Mouse (Mus musculus) cerebellum, postnatal 36 days (tissue): ENCODE data around the gene Rnf40.

Experiments used
- DNase-seq, 2 experiments: peaks; one replicate each; pipeline ENCODE4 v3.0.0; 2021 to 2022; ENCODE audit warnings: mixed read lengths in 2 of 2

The Rnf40 gene

DNA sequence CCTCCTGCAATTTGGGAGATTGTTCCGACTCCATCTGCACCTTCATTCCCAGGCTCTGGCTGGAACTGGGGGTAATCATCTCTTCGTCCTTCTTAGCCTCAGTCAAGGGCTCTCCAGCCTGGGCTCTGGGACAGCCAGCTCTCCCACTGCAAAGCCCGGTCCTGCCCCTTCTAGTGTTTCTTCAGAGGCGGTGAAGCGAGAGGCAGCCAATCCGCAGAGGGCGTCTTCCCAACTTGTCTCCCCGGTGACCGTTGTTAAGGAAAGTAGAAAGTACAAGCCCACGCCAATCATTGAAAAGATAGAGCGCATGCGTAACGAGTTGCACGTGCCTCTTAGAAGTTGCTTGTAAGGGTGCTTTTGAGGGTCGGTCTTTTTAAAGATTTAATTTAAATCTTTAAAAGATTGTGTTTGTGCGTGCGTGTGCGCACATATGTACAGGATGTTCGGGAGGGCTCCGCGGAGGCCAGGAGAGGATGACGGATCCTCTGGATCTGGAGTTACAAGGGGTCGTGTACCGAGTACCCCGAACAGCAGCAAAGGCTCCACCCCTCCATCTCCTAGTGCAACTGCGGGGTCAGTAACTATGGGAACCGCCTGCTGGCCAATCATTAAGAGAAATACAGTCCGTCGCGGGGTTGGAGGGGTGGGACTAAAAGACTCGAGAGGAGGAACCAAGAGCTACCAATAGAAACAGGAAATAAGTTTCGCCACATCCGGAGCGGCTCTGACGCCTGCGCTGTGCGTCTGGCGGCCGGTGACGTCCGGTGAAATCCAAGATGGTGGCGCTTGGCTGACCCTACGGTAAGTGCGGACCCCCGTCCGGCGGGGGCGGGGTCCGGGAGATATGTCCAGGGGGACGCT, at the start of gene Rnf40, which contains the start of gene Ccdc189:
Gene Rnf40, plus strand, starts transcription at position 757 of the 861 bp plus-strand sequence.
Gene Ccdc189, minus strand, starts transcription at position 585 of the 861 bp plus-strand sequence.
- DNase-seq, result peak; percentile 87 to 88

DNA sequence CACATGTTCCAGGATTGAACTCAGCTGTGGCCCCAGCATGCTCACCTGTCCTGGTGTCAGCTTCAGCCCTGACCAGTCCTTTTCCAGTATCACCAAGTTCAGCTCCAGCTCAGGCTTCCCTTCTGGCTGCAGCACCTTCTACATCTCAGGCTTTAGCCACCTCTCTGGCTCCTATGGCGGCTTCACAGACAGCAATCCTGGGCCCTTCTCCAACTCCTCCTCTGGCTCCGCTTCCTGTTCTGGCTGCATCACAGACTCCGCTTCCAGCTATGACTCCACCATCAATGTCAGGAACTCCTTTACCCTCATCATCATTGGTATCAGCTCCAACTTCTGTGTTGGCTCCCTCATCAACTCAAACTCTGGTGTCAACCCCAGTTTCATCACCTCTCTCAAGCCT, 46.9 kb upstream of the Rnf40 start:
- DNase-seq, result peak; percentile 46 to 47

DNA sequence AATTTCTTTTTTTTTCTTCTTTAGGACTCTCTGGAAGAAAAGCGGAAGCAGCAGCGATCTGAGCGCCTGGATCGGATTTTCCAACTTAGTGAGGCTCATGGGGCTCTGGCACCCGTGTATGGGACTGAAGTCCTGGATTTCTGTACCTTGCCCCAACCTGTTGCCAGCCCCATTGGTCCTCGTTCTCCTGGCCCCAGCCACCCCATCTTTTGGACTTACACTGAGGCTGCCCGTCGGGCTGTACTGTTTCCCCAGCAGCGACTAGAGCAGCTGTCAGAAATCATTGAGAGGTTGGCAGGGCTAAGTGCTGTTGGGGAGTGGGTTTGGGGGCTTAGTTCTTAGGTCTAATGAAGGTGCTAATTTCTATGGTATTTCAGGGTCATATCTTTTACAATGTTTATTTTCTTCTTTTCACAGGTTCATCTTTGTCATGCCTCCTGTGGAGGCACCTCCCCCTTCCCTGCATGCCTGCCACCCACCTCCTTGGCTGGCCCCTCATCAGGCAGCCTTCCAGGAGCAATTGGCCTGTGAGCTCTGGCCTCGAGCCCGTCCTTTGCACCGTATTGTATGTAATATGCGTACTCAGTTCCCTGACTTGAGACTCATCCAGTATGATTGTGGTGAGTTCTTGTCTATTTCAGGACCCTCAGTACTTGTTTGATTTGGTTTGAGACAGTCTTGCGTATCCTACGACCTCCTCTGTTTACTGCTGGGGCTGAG, 39.3 kb upstream of the Rnf40 start:
- DNase-seq, result peak; percentile 85 to 87

DNA sequence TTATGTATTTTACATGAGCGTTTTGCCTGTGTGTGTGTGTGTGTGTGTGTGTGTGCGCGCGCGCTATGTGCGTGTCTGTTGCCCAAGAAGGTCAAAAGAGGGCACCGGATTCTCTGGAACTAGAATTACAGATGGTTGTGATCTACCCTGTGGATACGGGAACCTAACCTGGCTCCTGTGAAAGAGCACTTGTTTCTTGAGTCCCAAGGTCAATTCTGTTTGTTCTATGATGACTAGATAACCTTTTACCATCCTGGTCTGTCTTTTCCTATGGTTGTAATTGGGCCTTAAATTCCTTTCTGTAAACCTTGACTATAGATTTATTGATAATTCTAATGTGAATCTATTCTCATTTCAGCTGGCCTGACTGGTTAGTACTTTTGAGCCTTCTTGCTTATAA, 37.0 kb upstream of the Rnf40 start:
- DNase-seq, result no peak

DNA sequence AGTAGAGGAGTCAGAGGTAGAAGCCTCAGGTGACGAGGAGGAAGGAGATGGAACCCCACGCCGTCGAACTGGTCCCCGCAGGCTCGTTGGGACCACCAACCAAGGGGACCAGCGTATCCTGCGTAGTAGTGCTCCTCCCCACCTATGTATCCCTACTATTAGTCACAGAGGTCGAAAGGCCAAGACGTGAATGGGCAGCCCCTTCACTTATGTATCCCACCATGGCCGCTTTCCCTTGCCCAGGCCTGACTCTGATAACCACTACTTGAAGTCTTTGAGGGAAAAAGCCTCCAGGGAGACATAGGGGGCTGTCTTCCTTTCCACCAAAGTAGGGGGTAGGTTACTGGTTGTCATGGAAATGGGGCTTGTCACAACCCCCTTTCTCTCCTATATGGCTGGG, 28.0 kb upstream of the Rnf40 start:
- DNase-seq, result no peak

DNA sequence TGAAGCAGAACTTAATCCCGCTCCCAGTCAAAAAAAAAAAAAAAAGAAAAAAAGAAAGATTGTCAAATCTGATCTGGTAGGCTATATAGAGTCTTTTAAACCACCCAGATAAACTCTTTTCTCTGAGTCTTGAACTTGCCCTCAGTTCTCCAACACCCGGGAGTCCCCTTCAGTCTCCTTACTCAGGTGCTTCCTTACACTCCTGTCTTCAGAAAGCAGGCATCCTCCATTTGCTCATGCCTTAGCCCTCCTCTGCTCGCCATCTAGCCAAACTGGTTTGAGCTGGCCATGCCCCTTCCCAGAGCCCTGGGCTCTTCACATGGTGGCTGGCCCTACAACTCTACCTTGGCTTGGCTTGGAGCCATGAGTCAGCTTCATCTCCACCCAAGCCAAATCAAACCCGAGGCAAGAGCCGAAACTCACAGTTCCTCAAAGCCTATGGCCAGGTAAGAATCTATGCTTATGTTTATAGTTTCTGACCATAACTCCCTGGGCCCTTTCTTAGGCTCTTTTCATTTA, 27.2 kb upstream of the Rnf40 start, which contains the start of gene Tmem265:
Gene Tmem265, plus strand, starts transcription at position 51 of the 519 bp plus-strand sequence.
- peak in 1 of 2 experiments; percentile 36 for DNase-seq

DNA sequence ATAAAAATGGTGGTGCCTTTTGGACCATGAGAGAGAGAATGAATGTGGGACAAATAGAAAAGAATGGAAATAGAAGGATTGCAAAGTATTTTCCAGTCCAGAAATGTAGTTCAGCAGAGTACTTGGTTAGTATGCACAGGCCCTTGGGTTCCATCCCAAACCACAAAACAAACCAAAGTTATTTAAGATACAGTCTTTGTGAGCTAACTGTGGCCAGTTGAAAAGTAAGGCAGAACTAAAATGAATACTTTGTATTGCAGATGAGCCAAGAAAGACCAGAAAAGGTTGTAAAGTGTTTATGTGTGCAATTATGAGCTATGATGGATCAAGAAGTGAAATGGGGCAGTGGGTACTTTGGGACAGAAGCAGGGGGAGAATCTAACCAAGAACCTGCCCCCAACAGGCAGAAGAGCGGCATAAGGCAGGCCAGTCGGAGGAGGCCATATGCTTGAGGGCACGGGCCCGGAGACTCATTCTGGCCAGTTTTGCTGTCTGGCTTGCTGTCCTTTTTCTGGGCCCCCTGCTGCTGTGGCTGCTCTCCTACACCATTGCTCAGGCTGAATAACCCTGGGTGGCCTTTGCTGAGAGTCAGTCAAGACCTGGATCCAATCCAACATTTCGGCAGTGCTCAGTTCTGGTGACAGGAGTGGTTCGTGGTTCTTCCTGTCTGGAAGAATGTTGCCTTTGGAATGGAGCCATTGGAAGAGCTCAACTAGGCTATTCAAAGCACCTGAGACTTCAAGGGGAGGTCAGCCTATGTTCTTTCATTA, 24.0 kb upstream of the Rnf40 start:
- peak; percentile 95 to 96 for DNase-seq

DNA sequence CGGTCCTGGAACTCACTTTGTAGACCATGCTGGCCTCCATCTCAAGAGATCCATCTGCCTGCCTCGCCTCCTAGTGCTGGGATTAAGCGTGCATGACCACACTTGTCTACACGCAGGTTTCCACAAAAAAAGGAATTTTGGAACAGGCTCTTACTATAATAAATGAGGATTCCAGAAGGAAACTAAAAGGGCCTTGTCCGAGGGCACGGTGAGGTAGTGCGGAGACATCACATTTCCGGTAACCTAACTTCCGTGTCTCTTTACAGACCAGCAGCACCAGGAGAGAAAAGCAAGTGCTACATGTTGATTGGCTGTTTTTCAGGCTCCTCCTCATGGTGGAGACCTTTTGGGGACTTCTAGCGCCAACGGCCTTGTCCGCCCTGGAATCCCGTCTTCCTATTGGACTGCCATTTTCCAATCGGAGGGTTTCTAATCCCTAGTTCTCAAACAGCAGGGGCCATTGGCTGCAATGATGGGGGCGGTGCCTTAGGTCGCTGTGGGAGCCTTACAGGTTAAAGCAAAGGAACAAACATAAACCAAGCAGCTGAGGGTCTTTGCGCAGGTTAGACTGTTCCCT, 15.6 kb upstream of the Rnf40 start, which contains the start of gene Phkg2:
Gene Phkg2, plus strand, starts transcription at position 446 of the 577 bp plus-strand sequence.
- DNase-seq, result peak; percentile 87 to 88

DNA sequence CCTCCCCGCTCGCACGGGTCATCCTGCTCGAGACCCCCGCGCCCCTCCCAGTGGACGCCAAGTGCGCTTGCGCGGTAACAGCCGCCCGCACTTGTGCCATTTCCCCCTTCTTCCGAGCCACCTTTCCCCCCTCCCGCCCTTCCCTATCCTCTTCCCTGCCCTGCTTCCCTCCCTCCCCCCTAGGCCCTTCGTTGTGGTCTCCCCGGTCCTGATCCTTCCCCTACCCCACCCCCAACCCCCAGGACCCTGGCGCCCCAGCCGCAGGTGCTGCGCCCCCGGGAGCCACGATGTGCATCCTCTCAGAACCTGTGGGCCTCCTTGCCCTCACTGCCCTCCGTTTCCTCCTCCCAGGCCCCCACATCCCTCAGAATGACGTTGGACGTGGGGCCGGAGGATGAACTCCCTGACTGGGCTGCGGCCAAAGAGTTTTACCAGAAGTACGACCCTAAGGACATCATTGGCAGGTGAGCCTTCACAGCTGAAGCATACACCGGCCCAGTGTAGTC, 15.0 kb upstream of the Rnf40 start:
- DNase-seq, result peak; percentile 32 to 40

DNA sequence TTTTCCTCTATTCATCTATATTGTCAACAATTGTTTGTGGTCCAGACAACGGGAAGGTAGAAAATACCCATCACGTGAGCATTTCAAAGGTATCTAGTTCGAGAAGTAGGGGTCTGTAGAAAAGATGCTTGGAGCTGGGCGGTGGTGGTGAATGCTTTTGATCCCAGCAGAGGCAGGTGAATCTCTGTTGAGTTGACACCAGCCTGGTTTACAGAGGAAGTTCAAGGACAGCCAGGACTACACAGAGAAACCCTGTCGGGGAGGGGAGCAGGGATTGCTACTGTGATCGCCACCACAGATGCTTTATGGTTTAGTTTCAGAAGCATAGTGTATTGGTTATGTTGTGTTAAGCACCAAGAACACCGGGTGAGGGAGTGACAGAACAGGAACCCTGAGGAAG, 14.5 kb upstream of the Rnf40 start:
- DNase-seq, result no peak

DNA sequence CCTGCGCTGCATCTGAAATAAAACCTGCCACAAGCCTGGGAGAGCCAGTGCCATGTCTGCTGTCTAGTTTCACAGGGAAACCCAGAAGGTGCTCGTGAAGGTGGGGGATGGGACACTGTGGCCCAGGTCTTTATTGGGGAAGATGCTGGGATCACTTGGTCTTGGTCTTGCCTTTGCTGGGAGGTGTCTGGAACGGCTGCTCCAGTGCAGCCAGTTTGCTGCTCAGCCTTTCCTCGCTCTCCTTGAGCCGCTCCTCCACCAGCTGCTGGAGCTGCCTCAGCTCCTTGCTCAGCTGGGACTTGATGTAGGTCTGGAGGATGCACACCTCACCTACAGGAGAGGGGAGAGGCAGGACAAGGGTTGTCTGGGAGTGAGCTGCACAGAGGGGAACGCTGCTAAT, 5.3 kb upstream of the Rnf40 start:
- DNase-seq, result no peak

DNA sequence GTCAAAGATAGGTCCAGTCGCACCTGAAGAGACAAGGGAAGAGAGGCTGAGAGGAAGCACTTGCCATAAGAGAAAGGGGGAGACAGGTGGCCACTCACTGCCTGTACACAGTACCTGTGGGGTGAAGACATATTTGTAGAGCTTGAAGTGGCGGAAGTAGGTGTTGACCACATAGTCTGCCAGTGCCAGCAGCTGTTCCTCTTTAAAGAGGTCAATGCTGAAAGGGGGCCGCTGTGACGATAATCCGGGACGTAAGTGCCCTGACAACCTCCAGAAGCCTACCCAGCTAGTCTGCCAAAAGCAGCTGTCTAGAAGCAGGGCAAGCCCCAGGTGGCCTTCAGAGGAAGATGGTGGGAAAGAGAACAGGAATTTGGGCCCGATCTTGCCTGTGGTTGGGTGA, 3.5 kb upstream of the Rnf40 start:
- no peak for DNase-seq

DNA sequence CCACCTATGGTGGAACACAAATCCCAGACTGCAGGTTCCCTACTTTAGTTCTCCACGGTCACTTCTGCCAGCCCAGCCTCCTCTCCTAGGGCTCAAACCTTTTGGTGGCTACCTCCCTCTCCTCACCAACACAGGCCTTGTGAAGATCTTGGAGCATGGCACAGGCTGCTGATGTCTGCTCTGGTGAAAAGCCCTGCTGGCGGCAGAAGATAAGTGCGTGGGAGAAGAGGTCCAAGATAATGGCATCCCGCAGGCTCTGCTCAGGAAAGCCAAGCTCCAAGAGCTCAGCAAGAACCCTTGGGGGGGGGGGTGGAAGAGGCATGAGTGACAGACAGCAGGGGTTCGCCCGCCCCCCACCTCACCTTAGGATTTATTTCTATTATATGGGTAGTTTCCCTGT, 2.4 kb upstream of the Rnf40 start:
- DNase-seq, result no peak

DNA sequence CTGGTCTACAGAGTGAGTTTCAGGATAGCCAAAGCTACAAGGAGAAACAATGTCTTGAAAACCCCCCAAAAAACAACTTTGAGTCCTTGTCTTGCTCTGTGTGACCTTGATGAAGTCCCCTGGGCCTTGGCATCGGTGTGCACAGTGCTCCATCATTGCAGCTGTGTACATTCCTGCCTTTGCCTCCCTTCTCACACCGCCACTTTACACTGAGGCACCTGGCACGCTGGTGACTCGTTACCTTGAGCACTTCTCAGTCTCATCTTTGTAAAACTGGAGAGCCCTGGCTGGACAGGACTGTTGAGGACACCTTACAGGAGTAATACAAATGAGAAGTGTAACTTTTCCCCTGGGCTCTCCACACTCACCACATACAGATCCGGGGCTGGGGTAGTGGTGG, 1.4 kb upstream of the Rnf40 start:
- DNase-seq, result no peak

DNA sequence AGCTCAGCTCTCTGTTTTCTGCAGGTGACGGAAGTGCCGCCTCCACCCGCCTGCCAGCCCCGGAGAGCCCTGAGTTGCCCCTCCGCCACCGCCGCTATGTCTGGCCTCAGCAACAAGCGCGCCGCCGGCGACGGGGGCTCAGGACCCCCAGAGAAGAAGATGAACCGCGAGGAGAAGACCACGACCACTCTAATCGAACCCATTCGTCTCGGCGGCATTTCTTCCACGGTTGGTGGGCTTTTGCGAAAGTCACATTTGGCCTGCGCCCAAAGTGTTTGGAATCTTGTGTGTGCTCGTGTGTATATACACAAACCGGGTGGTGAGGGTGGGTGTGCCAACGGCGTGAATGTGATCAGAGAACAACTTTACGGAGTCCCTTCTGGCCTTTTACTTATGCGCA, 334 bp downstream of the Rnf40 start:
- DNase-seq, result no peak

DNA sequence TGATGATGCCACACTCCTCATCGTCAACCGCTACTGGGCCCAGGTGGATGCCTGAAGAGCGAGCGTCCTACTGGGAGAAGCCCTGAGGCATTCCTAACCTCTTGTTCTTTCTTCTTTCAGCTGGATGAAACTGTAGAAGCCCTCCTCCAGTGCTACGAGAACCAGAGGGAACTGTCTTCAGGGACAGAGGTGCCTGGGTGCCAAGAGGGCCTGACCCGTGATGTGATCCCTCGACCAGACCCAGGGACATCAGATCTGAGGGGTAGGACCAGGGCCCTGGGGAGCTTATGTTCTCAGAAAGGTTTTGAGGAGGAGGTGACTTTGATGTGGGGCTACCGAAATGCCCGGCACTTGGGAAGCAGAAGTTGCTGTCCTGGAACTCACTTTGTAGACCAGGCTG, 1.1 kb downstream of the Rnf40 start:
- no peak for DNase-seq

DNA sequence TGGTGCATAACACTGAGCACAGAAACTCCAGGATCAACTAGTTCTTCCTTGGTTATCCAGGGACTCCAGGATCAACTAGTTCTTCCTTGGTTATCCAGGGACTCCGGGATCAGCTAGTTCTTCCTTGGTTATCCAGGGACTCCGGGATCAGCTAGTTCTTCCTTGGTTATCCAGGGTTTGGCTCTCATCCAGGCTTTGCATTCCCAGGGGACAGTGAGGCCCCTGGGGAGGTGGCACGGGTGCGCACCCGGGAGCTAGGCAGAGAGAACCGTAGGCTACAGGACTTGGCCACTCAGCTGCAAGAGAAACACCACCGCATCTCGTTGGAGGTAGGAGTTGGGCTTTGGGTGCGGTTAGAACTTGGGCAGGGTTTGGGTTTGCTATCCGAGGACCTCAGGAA, 2.5 kb downstream of the Rnf40 start:
- no peak for DNase-seq

DNA sequence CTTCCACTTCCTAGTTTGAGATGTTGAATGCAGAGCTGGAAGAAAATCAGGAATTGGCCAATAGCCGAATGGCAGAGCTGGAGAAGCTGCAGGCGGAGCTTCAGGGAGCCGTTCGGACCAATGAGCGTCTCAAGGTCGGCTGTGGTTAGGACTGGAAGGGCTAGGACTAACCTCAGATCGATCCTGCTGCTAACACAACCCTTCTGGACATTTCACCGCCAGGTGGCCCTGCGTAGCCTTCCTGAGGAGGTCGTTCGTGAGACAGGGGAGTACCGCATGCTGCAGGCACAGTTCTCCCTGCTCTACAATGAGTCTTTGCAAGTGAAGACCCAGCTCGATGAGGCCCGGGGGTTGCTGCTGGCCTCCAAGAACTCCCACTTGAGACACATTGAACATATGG, 4.0 kb downstream of the Rnf40 start:
- DNase-seq, result no peak

DNA sequence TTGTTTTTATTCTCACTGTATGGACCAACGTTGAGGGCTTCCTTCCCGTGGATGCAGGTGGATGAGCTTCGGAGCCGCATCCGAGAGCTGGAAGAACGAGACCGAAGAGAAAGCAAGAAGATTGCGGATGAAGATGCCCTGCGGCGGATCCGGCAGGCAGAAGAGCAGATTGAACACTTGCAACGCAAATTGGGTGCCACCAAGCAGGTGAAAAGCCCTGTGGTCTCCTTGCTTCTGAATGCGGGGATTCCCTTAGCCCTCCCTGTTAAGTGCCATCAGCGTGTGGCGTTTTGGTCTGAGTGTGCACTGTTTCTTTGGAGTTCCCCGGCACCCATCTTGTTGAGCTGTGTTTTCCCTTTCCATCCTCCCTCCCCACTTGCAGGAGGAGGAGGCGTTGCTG, 8.2 kb downstream of the Rnf40 start:
- no peak for DNase-seq

DNA sequence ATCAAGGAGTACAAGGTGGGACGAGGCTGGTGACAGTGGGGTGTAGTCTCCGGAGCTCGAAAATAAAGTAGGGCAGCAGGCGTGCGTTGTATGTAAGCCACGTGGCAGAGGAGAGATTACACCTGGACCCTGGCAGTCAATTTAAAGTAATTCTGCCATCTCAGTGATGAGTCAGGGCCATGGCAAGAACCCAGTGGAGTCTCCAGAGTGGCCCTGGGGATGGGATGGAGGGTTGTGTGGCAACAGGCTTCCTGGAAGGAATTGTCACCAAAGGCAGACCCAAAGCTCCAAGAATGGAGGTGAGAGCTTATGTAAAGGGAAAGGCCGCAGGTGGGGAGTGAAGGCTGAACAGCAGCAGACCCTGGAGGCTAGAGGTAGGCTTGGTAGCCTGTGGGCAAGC, 12.0 kb downstream of the Rnf40 start:
- no peak for DNase-seq

DNA sequence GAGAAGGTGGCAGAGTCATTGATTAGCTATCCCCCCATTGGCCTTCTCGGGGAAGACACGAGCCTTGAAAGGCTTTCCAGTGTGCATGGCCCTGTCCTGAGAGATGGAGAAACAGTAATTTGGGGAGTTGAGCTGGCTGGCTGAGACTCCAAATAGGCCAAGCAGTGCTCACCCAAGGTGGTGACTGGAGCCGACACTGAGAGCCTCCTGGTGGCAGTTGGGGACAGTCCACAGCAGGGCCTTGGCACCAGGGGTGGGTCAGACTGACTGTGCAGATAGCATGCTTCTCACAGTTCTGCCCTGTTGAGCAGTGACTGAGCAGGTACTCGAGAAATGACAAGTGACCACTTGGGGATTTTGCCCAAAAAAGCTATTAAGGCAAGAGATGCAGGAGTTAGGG, 13.2 kb downstream of the Rnf40 start:
- no peak for DNase-seq

DNA sequence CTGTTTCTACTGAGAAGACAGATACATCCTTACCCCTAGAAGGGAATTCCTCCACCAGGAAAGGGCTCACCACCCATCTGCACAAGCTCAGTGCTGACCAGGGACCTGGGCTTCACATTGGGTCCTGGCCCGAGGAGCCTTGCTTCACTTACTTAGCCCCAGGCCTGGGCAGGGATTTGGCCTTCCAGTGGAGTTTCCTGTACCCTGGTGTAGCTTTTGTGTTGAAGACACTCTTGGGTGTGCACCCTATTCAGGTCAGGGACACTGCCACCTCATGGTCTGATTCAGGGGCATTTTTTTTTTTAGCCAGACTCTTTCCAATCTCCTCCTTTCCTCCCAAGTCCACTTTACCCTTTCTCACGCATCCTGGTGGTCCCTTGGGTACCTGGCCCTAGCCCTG, 14.3 kb downstream of the Rnf40 start:
- no peak for DNase-seq
